Mouse (Mus musculus) urinary bladder, postnatal 10 days (tissue): Measurements from ENCODE around the gene Neurl4.

Experiments
- DNase-seq: peaks from one replicate; pipeline ENCODE4 v3.0.0; 2022; ENCODE audit warnings: low spot score

Neurl4 gene

DNA sequence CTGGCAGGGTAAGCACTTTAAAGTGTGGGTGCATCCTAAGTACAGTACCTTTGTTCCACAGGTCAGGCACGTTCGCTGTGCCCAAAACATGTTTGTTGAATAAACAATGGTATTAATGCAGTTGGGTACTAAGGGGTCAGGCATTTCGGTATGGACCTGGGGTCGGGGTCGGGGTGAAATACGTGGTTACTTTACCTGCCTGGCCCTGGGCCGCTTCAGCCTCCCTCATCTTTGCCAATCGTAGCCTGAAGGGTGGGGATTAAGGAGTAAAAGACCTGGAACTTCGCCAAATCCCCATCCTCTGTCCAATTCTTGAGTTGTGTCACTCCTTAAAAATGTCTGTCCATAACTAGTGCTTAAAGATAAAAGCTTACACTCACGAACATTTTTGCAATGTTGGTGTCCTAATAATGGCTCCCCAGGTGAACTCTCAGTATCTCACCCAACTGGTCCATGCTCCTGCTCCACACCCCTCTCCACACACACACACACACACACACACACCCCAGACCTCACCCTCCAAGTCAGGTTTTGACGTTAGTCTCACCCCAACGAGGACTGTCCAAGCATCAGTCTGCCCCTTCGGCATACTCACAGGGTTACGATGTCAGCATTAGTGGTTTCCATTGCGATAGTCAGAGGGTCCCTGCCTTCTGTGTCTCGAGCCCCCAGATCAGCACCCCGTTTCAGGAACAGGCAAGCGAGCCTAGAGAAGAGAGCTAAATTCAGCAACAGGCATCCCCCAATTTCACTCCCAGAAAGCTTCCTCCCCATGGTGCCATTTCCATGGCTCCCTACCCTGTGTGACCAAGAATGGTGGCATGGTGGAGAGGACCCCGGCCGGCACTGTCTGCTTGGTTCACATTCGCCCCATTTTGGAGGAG lies 18.8 kb upstream of the Neurl4 start:
- DNase-seq, result no peak

DNA sequence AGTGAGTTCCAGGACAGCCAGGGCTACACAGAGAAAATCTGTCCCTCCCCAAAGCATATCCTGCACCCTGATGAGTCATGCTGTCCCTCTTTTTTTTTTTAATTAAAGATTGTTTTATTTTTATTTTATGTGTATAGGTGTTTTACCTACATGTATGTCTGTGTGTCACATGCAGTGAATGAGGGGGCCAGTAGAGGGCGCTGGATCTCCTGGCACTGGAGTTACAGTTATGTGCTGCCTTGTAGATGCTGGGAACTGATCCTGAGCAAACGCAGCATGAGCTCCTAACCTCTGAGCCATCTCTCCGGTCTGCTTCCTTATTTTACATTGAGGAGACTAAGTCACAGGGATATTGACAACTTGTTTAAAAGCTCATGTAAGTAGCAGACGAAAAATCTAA lies 17.8 kb upstream of the Neurl4 start:
- DNase-seq, result no peak

DNA sequence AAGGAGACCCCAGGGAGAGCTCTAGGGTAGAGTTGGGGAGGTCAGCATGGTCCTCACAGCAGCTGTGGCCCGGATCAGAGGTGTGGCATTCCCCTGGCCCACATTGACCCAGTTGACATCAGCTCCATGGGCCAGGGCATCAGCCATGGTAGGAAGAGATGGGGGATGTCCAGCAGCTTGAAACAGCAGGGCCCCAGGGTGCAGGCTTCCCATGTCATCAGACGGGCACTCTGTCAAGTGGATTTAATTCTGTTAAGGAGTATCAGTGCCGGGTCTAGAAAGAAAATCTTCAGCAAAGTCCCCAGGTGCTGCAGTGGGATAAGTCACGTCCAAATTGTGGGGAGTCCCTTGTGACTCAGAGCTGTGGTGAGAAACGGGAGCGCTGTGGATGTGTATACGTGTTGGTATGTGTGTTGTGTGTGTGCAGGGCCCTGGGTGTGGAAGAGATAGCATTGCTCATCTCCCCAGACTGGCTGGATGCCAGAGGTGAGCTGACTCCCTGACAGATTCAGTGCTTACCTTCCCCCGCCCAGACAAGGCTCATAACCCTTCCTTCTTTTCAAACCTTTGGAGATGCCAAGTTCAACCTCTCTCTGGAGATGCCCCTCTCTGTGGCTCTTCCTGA lies 17.2 kb upstream of the Neurl4 start:
- DNase-seq, result no peak

DNA sequence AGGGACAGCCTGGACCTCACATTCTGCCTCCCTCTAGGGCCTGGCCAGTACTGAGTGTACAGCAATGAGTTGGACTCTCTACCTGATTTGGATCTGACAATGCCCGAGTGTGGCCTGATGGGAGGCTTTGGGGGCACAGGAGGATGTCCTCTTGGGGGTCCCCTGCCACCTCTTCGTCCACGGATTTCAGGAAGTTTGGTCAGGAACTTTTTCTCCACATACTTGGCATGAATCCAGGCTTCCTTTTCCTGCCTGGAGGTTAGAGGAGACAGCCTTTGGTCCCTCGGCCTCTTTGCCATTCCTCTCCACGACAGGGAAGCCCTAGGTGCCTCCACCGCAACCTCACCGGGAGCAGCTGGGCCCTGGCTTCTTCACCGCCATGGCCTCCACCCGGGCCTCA lies 16.6 kb upstream of the Neurl4 start:
- DNase-seq, result no peak

DNA sequence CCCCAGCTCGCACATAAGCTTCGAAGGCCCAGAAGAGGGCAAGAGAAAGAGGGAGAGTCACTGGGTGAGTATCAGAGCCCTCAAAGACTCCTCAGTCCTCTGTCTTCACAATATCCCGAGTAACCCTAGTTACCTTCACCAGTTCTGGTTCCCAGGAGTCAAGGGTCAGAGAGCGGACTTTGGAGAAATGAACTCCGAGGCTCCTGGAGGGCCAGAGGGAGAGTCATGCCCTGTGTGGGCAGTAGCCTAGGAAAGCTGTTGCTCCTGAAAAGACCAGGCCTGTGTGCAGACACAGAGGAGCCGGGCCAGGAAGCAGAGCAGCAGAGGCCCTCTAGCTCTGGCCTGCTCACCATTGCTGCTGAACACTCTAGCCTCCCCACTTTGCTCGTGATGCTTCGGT lies 16.2 kb upstream of the Neurl4 start:
- no peak for DNase-seq

DNA sequence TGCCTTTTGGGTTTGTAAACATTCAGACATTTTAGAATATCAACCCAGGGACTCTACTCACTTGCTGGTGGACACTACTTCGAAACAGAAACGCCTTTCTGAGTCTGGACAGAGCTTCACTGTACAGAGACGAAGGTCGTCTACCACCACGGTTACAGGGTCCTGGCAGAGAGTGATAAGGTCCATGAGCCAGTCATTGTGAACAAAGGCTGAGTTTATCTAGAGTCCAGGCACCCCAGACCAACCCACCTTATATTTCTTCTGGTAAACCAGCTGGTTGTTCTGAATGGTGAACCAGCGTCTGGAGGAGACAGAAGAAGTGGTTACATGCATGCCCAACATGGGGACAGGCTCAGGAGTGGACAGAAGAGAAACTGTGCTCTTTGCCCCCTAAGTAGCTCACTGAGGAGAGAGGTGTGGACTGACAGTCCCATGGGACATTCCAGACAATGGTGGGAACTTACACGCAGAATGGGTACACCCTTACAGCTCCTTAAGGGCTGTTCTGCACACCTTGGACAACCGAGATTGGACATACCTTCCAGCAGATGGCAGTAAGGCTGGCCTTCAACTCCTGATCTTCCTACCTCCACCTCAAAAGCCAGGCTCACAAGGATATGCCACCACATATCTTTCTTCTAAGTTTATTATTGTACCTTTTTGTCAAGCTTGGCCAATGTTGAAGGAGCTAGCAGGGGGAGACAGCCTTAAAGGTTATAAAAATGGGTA lies 13.8 kb upstream of the Neurl4 start:
- no peak for DNase-seq

DNA sequence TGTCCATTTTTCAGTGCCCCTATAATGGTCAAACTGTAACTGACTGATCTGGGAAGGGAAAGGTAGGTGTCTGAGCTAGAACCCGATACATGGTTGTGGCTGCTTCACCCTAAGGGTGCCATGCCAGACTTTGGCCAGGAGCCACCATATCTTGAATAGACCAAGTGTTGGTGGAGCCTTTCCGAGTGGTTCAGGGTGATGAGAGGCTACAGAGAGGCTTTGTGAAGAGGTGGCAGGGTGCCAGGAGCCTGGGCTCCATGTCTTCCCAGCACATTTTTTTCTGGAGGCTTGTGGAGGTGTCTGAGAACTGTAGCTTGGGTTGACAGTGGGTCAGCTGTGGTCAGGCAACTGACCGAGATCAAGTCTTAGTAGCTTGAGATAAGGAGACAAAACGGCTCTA lies 9.4 kb upstream of the Neurl4 start:
- no peak for DNase-seq

DNA sequence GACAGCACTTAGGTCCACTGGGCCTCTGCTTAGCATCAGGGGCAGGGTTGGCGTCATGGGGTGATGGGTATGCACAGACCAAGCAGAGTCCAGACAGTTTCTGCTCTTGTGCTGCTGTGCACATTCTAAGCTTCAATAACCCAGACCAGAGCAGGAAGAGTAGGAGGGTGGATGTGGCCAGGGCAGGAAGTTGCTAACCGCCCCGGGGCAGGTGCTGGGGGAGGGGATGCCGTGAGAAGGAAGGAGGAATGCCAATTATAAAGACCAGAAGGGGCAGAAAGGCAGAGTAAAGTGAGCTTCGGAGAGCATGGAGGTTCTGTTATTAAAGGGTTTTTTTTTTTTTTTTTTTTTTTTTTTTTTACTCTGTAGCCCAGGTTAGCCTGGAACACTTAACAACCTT lies 6.2 kb upstream of the Neurl4 start:
- DNase-seq, result no peak

DNA sequence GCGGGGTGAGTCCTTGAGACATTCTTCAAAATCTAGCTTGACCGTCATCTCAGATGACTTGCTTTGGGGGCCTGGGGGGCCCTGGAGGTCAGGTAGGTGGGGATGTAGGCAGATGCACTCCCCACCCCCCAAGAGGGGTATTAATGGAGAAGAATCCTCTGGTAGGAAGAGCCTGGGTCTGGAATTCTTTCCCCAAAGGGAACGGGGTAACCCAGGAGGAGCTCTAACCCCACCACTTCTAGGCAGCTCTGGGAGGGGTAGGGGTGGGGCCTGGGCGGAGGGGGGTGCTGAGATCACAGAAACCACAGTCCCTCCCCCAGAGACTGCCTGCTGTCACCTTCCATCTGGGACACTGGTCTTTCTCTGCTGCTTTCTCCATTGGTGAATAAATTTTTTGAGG lies 5.6 kb upstream of the Neurl4 start, which contains the start of gene Acap1:
Gene Acap1, minus strand, starts transcription at position 249 of the 400 bp plus-strand sequence.
- no peak for DNase-seq

DNA sequence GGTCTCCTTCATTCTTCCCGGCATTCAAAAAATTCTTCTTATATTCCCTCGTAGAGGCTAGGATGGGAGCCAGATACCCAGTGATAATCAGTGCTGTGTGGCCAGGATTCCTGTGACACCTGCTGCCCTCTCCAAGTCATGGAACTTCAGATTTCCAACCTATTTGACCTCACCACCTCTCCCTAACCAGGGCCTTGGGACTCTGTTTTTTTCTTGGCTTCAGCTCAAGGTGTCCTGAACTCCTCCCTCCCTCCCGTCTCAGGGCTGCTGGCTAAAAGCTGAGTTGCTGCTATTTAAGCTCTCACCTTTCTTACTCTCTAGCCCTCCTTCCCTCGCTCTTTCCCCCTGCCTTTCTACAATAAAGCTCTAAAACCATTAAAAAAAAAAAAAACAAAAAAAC lies 1.0 kb upstream of the Neurl4 start:
- no peak for DNase-seq

DNA sequence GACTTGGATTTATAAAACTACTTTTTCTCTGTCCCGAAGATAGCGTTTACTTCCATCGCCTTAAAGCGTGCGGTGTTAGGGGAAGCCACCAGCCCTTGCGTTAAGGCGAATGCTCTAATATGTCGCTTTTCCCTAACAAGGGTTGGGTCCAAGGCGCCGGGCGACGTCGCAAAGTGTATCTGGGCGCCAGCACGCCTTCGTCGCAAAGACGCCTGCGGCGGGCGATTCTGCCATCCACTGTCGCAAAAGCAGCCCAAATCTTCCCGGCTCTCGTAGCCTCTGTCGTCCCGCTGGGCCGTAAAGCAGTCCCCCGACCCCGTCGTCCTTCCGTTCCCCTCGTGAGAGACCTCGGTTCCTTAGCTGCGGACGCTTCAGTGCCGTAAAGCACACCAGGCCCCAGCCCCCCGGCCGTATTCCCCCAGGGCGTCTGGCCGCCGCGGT lies 554 bp downstream of the Neurl4 start:
- DNase-seq, result peak; percentile 84

DNA sequence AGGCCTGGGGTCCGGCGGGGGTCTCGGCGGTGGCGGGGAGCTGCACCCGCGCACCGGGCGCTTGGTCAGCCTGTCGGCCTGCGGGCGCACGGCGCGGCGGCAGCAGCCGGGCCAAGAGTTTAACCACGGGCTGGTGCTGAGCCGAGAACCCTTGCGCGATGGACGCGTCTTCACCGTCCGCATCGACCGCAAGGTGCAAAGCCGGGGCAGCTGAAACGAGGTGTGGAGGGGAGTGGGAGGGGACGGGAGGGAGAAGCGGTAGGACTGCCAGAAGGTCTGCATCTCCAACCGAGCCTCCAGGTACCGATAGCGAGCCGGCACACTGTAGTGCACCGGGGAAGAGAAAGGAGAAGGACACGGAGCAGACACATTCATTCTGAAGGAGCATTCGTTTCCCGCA lies 1.1 kb downstream of the Neurl4 start:
- no peak for DNase-seq

DNA sequence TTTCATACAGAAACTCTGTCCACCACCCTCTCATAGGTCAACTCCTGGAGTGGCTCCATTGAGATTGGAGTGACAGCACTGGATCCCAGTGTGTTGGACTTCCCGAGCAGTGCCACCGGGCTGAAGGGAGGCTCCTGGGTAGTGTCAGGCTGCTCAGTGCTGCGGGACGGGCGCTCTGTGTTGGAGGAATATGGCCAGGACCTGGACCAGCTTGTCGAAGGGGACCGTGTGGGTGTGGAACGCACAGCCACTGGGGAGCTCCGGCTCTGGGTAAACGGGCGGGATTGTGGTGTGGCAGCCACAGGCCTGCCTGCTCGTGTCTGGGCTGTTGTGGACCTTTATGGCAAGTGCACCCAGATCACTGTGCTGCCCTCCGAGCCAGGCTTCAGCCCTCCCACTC lies 2.1 kb downstream of the Neurl4 start:
- no peak for DNase-seq

DNA sequence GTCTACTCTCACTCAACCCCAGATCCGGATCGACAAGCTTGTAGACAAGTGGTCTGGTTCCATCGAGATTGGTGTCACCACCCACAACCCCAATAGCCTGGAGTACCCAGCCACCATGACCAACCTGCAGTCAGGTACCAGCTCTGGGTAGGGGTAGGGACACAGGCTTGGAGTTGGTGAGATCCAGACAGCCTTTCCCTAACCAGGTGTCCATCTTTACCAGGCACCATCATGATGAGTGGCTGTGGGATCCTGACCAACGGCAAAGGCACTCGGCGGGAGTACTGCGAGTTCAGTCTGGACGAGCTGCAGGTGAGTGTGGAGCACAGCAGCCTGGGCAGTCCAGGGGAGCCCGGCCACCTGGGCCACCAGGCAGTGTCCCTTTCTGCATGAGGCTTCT lies 3.4 kb downstream of the Neurl4 start:
- DNase-seq, result no peak

DNA sequence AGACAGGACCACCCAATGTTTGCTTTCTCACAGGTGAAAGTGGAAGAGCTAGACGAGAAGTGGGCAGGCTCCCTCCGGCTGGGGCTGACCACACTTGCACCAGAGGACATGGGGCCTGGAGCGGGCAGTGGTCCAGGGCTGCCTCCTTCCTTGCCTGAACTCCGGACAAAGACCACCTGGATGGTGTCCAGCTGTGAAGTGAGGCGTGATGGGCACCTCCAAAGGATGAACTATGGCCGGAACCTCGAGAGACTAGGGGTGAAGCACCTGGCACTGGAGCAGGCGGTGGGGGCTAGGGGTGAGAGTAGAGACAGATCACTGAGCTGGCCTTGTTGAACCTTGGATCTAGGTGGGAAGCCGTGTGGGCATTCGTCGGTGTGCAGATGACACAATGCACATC lies 7.8 kb downstream of the Neurl4 start:
- DNase-seq, result no peak

DNA sequence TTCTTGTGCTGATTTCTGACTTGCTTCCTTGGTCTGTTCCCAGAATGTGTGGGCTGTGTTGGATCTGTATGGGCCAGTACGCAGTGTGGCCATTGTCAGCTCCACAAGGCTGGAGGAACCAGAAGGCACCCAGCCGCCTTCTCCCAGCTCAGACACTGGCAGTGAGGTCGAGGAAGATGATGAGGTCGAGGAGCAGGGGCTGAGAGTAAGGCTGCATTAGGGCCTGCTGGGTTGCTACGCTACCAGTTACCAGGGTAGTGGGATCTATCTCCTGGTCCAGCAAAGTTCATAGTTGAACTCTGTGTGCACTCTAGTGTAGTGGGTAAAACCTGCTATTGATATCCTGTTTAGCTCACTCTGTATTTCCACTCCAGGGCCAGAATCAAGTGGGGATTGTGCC lies 8.3 kb downstream of the Neurl4 start:
- no peak for DNase-seq

DNA sequence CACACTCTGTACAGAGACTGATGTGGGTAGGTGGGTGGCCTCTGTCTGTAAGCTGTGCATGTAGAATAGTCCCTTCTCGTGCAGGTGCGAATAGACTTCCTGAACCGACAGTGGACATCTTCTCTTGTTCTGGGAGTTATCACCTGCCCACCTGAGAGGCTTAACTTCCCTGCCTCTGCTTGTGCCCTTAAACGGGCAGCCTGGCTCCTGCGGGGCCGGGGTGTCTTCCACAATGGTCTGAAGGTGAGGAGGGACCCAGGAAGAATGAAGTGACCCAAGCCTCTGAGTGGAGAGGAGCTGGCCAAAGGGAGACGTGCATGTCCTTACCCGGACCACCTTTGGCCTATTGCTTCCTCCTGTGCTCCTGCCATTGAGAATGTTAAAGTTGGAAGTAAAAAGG lies 9.3 kb downstream of the Neurl4 start:
- DNase-seq, result no peak

DNA sequence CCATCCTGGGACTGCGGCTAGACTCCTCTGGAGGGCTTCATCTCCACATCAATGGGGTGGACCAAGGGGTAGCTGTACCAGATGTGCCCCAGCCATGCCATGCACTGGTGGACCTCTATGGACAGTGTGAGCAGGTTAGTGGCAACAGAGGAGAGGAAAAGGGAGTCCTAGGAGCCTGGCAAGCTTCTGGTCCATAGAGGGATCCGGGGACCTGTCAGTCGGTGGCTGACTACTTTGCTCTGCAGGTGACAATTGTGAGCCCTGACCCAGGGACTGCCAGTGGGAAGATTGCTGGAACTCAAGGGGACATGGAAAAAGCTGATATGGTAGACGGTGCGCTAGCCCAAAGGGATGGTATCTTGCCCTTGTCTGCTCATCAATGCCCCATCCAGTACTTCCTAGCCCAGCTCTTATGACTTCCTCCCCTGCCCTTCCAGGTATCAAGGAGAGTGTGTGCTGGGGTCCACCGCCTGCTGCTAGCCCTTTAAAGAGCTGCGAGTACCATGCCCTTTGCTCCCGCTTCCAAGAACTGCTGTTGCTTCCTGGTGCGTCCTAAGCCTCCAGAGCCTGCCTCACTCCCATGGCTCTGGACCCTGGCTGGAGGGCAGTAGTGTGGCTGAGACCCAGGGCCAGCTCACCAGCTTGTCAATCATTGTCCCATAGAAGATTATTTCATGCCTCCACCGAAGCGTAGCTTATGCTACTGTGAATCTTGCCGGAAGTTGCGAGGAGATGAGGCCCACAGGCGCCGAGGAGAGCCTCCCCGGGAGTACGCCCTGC lies 10.1 kb downstream of the Neurl4 start:
- no peak for DNase-seq

DNA sequence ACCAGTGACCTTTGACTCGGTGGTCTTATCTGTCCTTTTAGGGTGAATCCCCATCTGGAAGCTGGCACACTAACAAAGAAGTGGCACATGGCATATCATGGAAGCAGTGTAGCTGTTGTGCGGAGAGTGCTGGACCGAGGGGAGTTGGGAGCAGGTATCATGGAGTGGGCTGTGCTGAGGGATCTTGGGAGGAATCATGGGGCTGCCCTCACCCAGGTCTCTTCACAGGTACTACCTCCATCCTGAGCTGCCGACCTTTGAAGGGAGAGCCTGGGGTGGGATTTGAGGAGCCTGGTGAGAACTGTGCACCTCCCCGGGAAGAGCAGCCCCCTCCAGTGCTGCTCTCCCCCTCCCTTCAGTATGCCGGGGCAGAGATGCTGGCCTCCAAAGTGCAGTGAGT lies 10.8 kb downstream of the Neurl4 start:
- no peak for DNase-seq

DNA sequence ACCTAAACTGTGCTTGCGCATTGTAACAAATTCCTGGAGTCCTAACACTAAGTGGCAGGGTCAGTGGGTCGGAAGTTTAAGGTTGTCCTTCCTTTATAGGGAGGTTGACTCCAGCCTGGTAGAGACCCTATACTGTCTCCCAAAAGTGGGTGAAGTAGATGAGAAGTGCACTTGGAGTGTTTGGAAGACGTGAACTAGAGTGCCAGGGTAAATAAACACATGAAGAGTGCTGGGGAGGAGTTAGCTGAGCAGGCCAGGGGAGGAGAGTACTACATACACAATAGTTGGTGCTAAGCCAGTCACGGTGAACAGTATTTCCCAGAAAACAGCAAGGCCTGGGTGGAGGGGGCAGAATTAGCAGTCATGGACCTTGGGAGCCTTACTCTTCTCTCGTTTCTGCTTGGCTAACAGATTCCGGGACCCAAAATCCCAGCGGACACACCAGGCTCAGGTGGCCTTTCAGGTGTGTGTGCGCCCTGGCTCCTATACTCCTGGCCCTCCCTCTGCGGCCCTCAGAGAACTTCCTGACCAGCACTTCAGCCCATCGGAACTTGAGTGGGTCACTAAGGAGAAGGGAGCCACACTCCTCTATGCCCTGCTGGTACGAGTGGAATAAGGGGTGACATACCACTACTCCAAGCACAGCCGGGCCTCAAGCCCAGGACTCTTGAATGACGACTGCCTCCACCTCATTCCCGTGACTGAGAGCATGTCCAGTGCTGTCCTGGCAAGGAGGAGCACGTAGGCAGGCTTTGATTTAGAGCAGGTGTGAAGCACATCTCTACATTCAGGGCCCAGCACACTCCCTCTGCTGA lies 12.1 kb downstream of the Neurl4 start:
- no peak for DNase-seq
